In genomic region chr4:129399813-129400212, GRCm38 (mm10) we compare ENCODE assay signal across 35 mouse cellular contexts. TPM values are rescaled to one million over a fixed set of nuclear protein-coding genes. Genes with fewer than 3 reads are reported as not detected.
"Had no signal": no experiment of that assay in that cellular context is flagged by ENCODE, and none has a peak within 500 bp of the region (broad histone marks: within the 10 kb centered on the region; RNA-seq: fewer than 3 reads in every experiment).

No protein-coding gene starts in this region.

- H3K36me3 ChIP-seq: heart, embryonic 10.5 days; heart, embryonic 12.5 days; heart, embryonic 13.5 days; heart, embryonic 15.5 days; hindbrain, embryonic 10.5 days; hindbrain, embryonic 12.5 days; hindbrain, embryonic 13.5 days; hindbrain, embryonic 15.5 days; intestine, embryonic 15.5 days; kidney, embryonic 15.5 days had no signal

- DNase-seq: heart, postnatal 10 days; heart, postnatal 14 days; heart, postnatal 36 days; heart, postnatal 4 days; kidney, adult 11 months; kidney, adult 18-20 months; kidney, adult 2 months; kidney, adult 8-10 months; kidney, adult 9 months; kidney, postnatal 10 days; kidney, postnatal 14 days; kidney, postnatal 25 days; kidney, postnatal 36 days; kidney, postnatal 4 days; layer of hippocampus, adult 9-11 months; layer of hippocampus, postnatal 36 days had no signal

- H3K27ac ChIP-seq: heart, embryonic 10.5 days; heart, embryonic 13.5 days; heart, embryonic 15.5 days; hindbrain, embryonic 10.5 days; hindbrain, embryonic 12.5 days; hindbrain, embryonic 13.5 days; hindbrain, embryonic 14.5 days; hindbrain, embryonic 15.5 days; hindbrain, postnatal 0 days; intestine, embryonic 15.5 days; kidney, embryonic 15.5 days; kidney, postnatal 0 days; layer of hippocampus, adult 2 months had no signal

- ATAC-seq: hindbrain, embryonic 16.5 days; hindbrain, postnatal 0 days; inflammation-experienced regulatory T-cells, adult 6 months; intestine, embryonic 15.5 days; intestine, embryonic 16.5 days; intestine, postnatal 0 days had no signal

- H3K27me3 ChIP-seq: heart, embryonic 12.5 days; heart, embryonic 13.5 days; heart, embryonic 15.5 days; hindbrain, embryonic 13.5 days; hindbrain, embryonic 15.5 days; intestine, embryonic 15.5 days; kidney, embryonic 15.5 days had no signal

- H3K9me3 ChIP-seq: heart, embryonic 10.5 days; heart, embryonic 12.5 days; heart, embryonic 13.5 days; heart, embryonic 15.5 days; hindbrain, embryonic 10.5 days; hindbrain, embryonic 12.5 days; hindbrain, embryonic 13.5 days; hindbrain, embryonic 15.5 days; intestine, embryonic 15.5 days; kidney, embryonic 15.5 days had no signal

- H3K4me1 ChIP-seq: heart, embryonic 10.5 days; heart, embryonic 12.5 days; heart, embryonic 13.5 days; heart, embryonic 15.5 days; hindbrain, embryonic 10.5 days; hindbrain, embryonic 12.5 days; hindbrain, embryonic 13.5 days; hindbrain, embryonic 15.5 days; intestine, embryonic 15.5 days had no signal

- H3K4me3 ChIP-seq: heart, embryonic 10.5 days; heart, embryonic 12.5 days; heart, embryonic 13.5 days; heart, embryonic 15.5 days; hindbrain, embryonic 10.5 days; hindbrain, embryonic 12.5 days; hindbrain, embryonic 13.5 days; hindbrain, embryonic 15.5 days; intestine, embryonic 15.5 days; kidney, embryonic 15.5 days; layer of hippocampus, adult 2 months had no signal

- H3K9ac ChIP-seq: heart, embryonic 12.5 days; heart, embryonic 13.5 days; heart, embryonic 15.5 days; hindbrain, embryonic 12.5 days; hindbrain, embryonic 13.5 days; hindbrain, embryonic 14.5 days; hindbrain, embryonic 15.5 days; intestine, embryonic 15.5 days; kidney, embryonic 15.5 days had no signal

RNA-seq across cellular contexts. Expression of gene Zbtb8b, which starts 40.8 kb away (rescaled TPM):
- total RNA-seq: heart, postnatal 36 days; hematopoietic stem cell, adult 5-6 weeks had no signal
- polyA plus RNA-seq: inflammation-experienced regulatory T-cells, adult 6 months had no signal
